46 mouse cellular contexts compared by ENCODE assay signal in the genomic region with DNA sequence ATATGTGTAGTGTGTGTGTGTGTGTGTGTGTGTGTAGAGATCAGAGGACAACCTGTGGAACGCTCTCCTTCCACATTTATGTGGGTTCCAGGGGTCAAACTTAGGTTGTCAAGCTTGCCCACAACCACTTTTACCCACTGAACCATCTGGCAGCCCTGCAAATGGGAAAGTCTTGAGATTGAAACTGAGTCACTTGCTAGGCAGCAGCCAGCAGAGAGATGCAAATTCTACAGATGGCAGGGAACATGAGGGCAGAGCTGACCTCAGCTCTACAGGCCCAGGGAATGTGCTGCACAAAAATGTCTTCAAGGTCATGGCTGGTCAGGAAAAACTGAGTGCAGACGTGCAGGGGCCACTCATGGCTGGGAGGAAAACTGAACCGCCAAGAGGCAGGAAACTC. TPM values are rescaled to one million over a fixed set of nuclear protein-coding genes. Genes with fewer than 3 reads are reported as not detected.
"Had no signal": no experiment of that assay in that cellular context is flagged by ENCODE, and none has a peak within 500 bp of the region (broad histone marks: within the 10 kb centered on the region; RNA-seq: fewer than 3 reads in every experiment).

No protein-coding gene starts in this region.

- DNase-seq: left cerebral cortex, postnatal 4 days; liver; liver, embryonic 13.5 days; liver, postnatal 0 days; lung, adult 18-20 months; lung, adult 2 months; lung, embryonic 14.5 days; lung, postnatal 10 days; lung, postnatal 14 days; lung, postnatal 36 days; lung, postnatal 4 days; midbrain, embryonic 14.5 days had no signal

- H3K9ac ChIP-seq: limb, embryonic 12.5 days; limb, embryonic 13.5 days; limb, embryonic 15.5 days; liver, embryonic 12.5 days; liver, embryonic 13.5 days; liver, embryonic 14.5 days; liver, embryonic 15.5 days; liver, postnatal 0 days; lung, embryonic 14.5 days; lung, embryonic 15.5 days; midbrain, embryonic 12.5 days; midbrain, embryonic 13.5 days; midbrain, embryonic 15.5 days had no signal

- H3K27ac ChIP-seq: limb, embryonic 10.5 days; limb, embryonic 12.5 days; limb, embryonic 13.5 days; limb, embryonic 15.5 days; liver, embryonic 12.5 days; liver, embryonic 13.5 days; liver, embryonic 14.5 days; liver, embryonic 15.5 days; lung, embryonic 15.5 days; macrophage; midbrain, embryonic 10.5 days; midbrain, embryonic 12.5 days; midbrain, embryonic 13.5 days; midbrain, embryonic 15.5 days had no signal

- H3K4me2 ChIP-seq: limb, embryonic 12.5 days; limb, embryonic 13.5 days; limb, embryonic 15.5 days; liver, embryonic 11.5 days; liver, embryonic 12.5 days; liver, embryonic 13.5 days; liver, embryonic 15.5 days; lung, embryonic 14.5 days; lung, embryonic 15.5 days; midbrain, embryonic 11.5 days; midbrain, embryonic 12.5 days; midbrain, embryonic 13.5 days; midbrain, embryonic 15.5 days had no signal

- H3K4me3 ChIP-seq: limb, embryonic 10.5 days; limb, embryonic 12.5 days; limb, embryonic 13.5 days; limb, embryonic 15.5 days; liver, embryonic 12.5 days; liver, embryonic 13.5 days; liver, embryonic 15.5 days; lung, embryonic 15.5 days; megakaryocyte, embryonic 14.5 days; midbrain, embryonic 10.5 days; midbrain, embryonic 12.5 days; midbrain, embryonic 13.5 days; midbrain, embryonic 15.5 days; myocyte had no signal

- H3K27me3 ChIP-seq: limb, embryonic 12.5 days; limb, embryonic 13.5 days; limb, embryonic 15.5 days; liver, embryonic 12.5 days; liver, embryonic 13.5 days; liver, embryonic 15.5 days; lung, embryonic 15.5 days; midbrain, embryonic 12.5 days; midbrain, embryonic 13.5 days; midbrain, embryonic 15.5 days had no signal

- H3K9me3 ChIP-seq: limb, embryonic 10.5 days; limb, embryonic 13.5 days; limb, embryonic 15.5 days; liver, embryonic 12.5 days; liver, embryonic 13.5 days; liver, embryonic 15.5 days; lung, embryonic 15.5 days; megakaryocyte, embryonic 14.5 days; midbrain, embryonic 10.5 days; midbrain, embryonic 12.5 days; midbrain, embryonic 13.5 days; midbrain, embryonic 15.5 days had no signal

- H3K4me1 ChIP-seq: limb, embryonic 10.5 days; limb, embryonic 12.5 days; limb, embryonic 13.5 days; limb, embryonic 15.5 days; liver, embryonic 12.5 days; liver, embryonic 13.5 days; liver, embryonic 15.5 days; lung, embryonic 15.5 days; midbrain, embryonic 10.5 days; midbrain, embryonic 12.5 days; midbrain, embryonic 13.5 days; midbrain, embryonic 15.5 days had no signal

- H3K36me3 ChIP-seq: limb, embryonic 10.5 days; limb, embryonic 12.5 days; limb, embryonic 13.5 days; limb, embryonic 15.5 days; liver, embryonic 12.5 days; liver, embryonic 13.5 days; liver, embryonic 15.5 days; lung, embryonic 15.5 days; midbrain, embryonic 10.5 days; midbrain, embryonic 12.5 days; midbrain, embryonic 13.5 days; midbrain, embryonic 15.5 days had no signal

RNA-seq across cellular contexts. Expression of gene Cd22, which starts 1.2 kb away (rescaled TPM):
- total RNA-seq: left cerebral cortex, postnatal 14 days; left cerebral cortex, postnatal 25 days; left cerebral cortex, postnatal 36 days had no signal
- polyA plus RNA-seq: limb, embryonic 10.5 days; limb, embryonic 11.5 days; midbrain, embryonic 11.5 days; midbrain, embryonic 12.5 days; midbrain, embryonic 13.5 days; midbrain, embryonic 14.5 days; midbrain, embryonic 15.5 days; midbrain, embryonic 16.5 days; myocyte had no signal

RNA-seq across cellular contexts. Expression of gene Ffar1, which starts 20.0 kb away (rescaled TPM):
- total RNA-seq: left cerebral cortex, adult 8-10 months; left cerebral cortex, postnatal 10 days; left cerebral cortex, postnatal 14 days; left cerebral cortex, postnatal 25 days; left cerebral cortex, postnatal 36 days; left cerebral cortex, postnatal 4 days; liver, adult 2 months; megakaryocyte progenitor cell, adult 5-6 weeks; midbrain, postnatal 0 days had no signal
- polyA plus RNA-seq: limb, embryonic 10.5 days; limb, embryonic 11.5 days; limb, embryonic 12.5 days; limb, embryonic 13.5 days; limb, embryonic 15.5 days; liver, embryonic 11.5 days; liver, embryonic 12.5 days; liver, embryonic 13.5 days; liver, embryonic 15.5 days; liver, embryonic 16.5 days; lung, embryonic 14.5 days; lung, embryonic 15.5 days; lung, embryonic 16.5 days; lung, postnatal 0 days; macrophage; midbrain, embryonic 10.5 days; midbrain, embryonic 11.5 days; midbrain, embryonic 12.5 days; midbrain, embryonic 13.5 days; midbrain, embryonic 14.5 days; midbrain, embryonic 15.5 days; midbrain, embryonic 16.5 days; midbrain, postnatal 0 days; myocyte had no signal

RNA-seq across cellular contexts. Expression of gene Ffar3, which starts 25.4 kb away (rescaled TPM):
- total RNA-seq: left cerebral cortex, adult 8-10 months; left cerebral cortex, postnatal 10 days; left cerebral cortex, postnatal 25 days; left cerebral cortex, postnatal 36 days; left cerebral cortex, postnatal 4 days; liver, adult 2 months; megakaryocyte progenitor cell, adult 5-6 weeks; megakaryocyte, adult 5-6 weeks; megakaryocyte-erythroid progenitor cell, adult 5-6 weeks; midbrain, postnatal 0 days; monocyte, adult 5-6 weeks had no signal
- polyA plus RNA-seq: limb, embryonic 10.5 days; limb, embryonic 12.5 days; limb, embryonic 13.5 days; limb, embryonic 14.5 days; limb, embryonic 15.5 days; liver, adult 2 months; liver, embryonic 11.5 days; liver, embryonic 12.5 days; liver, embryonic 13.5 days; liver, embryonic 14.5 days; liver, embryonic 15.5 days; liver, embryonic 16.5 days; liver, postnatal 0 days; lung, adult 2 months; lung, embryonic 14.5 days; lung, embryonic 15.5 days; lung, embryonic 16.5 days; lung, postnatal 0 days; macrophage; midbrain, embryonic 10.5 days; midbrain, embryonic 11.5 days; midbrain, embryonic 12.5 days; midbrain, embryonic 13.5 days; midbrain, embryonic 14.5 days; midbrain, embryonic 15.5 days; midbrain, embryonic 16.5 days; midbrain, postnatal 0 days; myocyte had no signal

RNA-seq across cellular contexts. Expression of gene Mag, which starts 33.3 kb away (rescaled TPM):
- polyA plus RNA-seq: limb, embryonic 10.5 days had no signal

RNA-seq across cellular contexts. Expression of gene Hamp2, which starts 43.1 kb away (rescaled TPM):
- total RNA-seq: left cerebral cortex, adult 8-10 months; left cerebral cortex, postnatal 10 days; left cerebral cortex, postnatal 14 days; left cerebral cortex, postnatal 25 days; left cerebral cortex, postnatal 36 days; left cerebral cortex, postnatal 4 days; megakaryocyte progenitor cell, adult 5-6 weeks; megakaryocyte, adult 5-6 weeks; megakaryocyte-erythroid progenitor cell, adult 5-6 weeks; midbrain, postnatal 0 days; monocyte, adult 5-6 weeks had no signal
- polyA plus RNA-seq: limb, embryonic 10.5 days; limb, embryonic 11.5 days; limb, embryonic 12.5 days; limb, embryonic 13.5 days; limb, embryonic 15.5 days; liver, embryonic 11.5 days; liver, embryonic 12.5 days; liver, embryonic 13.5 days; liver, embryonic 14.5 days; liver, embryonic 15.5 days; liver, embryonic 16.5 days; lung, embryonic 14.5 days; lung, embryonic 15.5 days; lung, embryonic 16.5 days; lung, postnatal 0 days; macrophage; midbrain, embryonic 10.5 days; midbrain, embryonic 11.5 days; midbrain, embryonic 12.5 days; midbrain, embryonic 13.5 days; midbrain, embryonic 14.5 days; midbrain, embryonic 15.5 days; midbrain, embryonic 16.5 days; midbrain, postnatal 0 days; myocyte had no signal
